Mouse (Mus musculus) retina, postnatal 1 day (tissue): ENCODE measurements around the gene Disp1.

Experiments
- DNase-seq: peaks from one replicate; pipeline ENCODE4 v3.0.0-alpha.2; 2012

Gene Disp1

GRCm38 (mm10) chr1:183081126-183081525 is 140.2 kb downstream of the Disp1 start:
- no peak for DNase-seq

DNA sequence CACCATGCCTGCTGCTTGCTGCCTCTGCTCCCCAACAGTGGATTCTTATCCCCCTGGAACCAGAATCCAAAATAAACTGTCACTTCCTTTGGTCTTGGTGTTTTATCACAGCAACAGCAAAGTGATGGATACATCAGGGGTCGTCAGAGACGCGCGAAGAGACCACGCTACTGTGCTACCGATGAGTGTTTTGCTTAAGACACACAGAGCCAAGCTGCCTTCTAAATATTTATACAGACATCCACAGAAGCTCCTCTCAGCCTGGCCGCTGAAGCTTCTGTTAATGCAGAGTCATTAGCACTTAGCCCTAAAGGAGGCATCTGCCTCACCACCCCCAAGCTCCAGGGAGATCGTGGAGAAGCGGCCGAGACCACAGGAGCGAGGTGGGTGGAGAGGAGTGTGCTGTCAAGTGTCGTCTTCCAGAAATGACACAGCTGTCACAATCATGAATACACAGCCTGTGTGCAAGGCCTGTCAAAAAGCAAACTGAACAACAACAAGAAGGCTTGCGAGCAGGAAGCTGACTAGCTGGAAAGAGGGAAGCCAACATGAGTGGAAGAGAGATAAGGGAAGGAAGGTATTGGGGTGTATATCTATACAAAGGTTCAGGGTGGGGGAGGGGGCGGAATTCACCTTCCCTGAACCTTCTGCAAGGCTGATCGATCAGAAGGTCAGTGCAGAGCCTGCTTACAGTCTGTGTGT is 146.1 kb downstream of the Disp1 start:
- DNase-seq = peak; percentile 55

GRCm38 (mm10) chr1:183072263-183073050 is 148.9 kb downstream of the Disp1 start:
- no peak for DNase-seq

GRCm38 (mm10) chr1:183069954-183070649 is 151.2 kb downstream of the Disp1 start:
- DNase-seq = no peak

GRCm38 (mm10) chr1:183067807-183068206 is 153.5 kb downstream of the Disp1 start:
- no peak for DNase-seq

GRCm38 (mm10) chr1:183066981-183067380 is 154.3 kb downstream of the Disp1 start:
- DNase-seq = no peak

GRCm38 (mm10) chr1:183060611-183061010 is 160.7 kb downstream of the Disp1 start:
- DNase-seq = no peak

DNA sequence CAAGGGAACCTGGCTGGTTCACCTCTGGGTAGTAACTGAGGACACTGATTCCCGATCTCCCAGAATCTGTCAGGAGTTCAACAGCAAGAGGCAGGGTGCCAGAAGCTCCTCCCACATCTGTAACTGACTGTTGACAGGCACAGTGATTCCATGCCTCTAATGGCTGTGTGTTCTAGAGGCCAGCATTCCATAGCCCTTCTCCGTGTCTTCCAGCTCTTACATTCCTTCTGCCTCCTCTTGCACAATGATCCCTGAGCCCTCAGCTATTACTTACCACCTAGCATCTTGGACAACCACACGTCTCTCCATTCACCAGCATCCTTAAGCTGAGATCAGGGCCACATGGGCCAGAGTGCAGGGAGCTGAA is 165.1 kb downstream of the Disp1 start:
- no peak for DNase-seq

- peak; percentile 36 for DNase-seq
Measured at GRCm38 (mm10) chr1:183055608-183056288, 165.6 kb downstream of the Disp1 start.

- no peak for DNase-seq
Measured at GRCm38 (mm10) chr1:183052663-183053062, 168.7 kb downstream of the Disp1 start.

GRCm38 (mm10) chr1:183049295-183049694 is 172.0 kb downstream of the Disp1 start:
- no peak for DNase-seq

DNA sequence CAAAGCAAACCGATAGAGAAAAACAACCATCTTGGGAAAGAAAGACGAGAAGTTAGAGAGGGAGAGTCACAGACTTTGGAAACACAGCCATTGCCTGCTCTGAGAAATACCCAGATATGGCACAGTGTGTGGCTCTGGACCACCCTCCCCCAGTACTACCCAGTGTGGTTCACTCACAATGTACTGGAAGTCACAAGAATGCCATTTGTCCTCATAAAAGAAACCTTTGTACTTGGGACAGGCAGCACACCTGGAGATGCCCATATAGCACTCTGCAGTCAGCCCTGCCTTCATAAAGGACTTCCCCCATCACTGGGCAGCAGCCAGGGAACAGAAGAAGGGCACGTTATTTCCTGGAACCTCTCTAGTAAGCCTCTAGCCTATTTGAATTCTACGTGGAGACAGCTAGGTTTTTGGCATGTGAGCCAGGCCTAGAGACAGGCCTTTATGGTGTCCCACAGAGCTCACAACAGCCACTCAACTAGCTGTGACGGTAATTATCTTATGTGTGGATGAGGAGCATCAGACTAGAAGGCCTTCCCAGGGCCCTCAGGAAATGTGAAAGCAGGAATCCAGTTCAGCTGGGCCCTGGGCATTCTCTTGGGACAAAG is 173.3 kb downstream of the Disp1 start:
- no peak for DNase-seq

DNA sequence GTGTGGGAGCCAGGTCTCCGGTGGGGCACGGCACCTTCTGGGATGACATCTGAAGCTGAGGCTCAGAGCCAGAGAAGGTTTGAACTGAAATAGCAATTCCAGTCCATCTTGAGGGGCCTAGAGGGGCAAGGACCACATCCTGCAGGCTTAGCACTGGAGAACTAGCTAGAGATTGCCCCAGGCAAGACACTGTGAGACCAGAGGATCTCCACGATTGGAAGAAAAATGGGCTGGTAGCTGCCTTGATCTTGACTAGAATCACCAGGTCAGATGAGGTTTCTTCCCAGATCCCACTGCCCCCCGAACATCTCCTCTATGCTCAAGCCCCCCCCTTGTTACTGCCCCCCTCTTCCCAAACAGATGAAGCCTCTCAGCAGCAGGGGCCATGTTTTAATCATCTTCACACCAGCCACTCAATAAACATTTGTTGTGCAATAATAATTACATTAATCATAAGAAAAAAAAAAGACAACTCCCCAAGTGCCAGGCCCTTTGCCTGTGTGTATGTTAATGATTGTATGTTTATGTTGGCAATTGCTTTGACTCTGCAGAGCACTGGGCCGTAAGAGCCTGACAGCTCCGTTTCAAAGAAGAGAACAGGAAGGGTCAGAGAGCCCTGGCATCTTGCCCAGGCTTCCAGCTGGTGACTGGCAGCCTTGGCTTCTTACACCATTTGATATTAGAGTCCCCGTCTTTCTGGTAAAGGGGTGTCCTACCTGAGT is 174.0 kb downstream of the Disp1 start:
- DNase-seq = peak; percentile 59

DNA sequence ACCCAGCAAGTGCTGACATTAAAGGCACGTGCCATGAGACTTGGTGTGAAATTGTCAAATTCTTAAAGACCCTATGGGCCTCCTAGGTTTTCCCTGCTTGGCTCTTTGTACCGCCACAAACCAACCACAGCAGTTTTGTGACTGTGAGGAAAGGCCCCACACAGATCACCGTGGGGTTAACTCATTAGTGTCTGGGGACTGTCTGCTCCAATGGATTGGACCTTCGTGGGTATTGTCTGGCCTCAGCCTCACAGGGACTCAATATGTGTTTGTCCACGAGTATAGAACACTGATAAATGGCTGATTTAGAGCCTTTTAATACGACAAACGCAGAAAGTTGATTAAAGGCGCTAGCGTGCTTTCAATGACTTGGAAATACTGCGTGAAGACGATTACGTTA is 175.2 kb downstream of the Disp1 start:
- no peak for DNase-seq

GRCm38 (mm10) chr1:183043161-183043812 is 178.0 kb downstream of the Disp1 start:
- DNase-seq = no peak

DNA sequence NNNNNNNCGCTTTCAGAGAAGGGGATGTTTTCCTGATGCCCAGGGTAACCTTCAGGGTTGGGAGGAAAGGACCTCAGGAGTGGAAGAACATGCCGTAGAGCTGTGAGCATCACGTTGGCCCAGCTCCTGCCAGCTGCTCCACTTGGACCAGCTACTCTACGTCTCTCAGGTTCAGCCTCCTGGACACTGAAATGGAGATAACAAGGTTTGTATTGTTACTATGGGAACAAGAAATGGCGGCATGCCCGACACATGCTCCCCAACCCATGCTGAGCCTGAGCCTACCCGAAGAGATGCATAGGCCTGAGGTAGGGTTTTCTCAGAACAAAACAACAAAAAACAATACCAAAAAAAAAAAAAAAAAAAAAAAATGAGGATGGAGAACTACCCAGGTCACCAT is 179.6 kb downstream of the Disp1 start:
- no peak for DNase-seq

GRCm38 (mm10) chr1:183040847-183041382 is 180.4 kb downstream of the Disp1 start:
- no peak for DNase-seq

GRCm38 (mm10) chr1:183039881-183040708 is 181.2 kb downstream of the Disp1 start:
- DNase-seq = no peak

DNA sequence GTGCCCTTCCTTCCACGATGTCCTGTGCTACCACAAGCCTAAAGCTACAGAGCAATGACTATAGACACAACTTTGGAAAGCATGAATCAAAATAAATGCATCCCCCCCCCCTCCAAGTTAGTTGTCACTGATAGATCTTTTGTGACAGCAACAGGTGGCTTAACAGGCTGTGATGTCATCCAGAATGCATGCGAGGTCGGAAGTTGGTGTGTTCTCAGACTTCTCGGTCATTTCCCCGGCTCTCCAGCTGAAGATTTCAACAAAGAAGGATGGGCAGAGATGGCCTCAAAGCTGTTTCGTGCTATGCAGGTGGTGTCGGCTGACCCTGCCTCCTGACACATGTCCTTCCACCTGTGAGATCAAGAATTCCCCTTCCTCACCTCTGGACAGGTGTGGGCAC is 181.9 kb downstream of the Disp1 start:
- DNase-seq = no peak
